Mouse (Mus musculus) embryonic fibroblast, embryonic 13.5 days (primary cell): ENCODE measurements around the gene Adsl. TPM values are rescaled to one million over a fixed set of nuclear protein-coding genes. Genes with fewer than 3 reads are reported as not detected.

Experiments used
- H3K27ac ChIP-seq: 2 replicates; pipeline ENCODE4 v1.5.1; 2012; ENCODE audit warnings: low read length, control low read depth, inconsistent platforms; ENCODE audit not compliant: insufficient read depth
- H3K4me1 ChIP-seq: 2 replicates; pipeline ENCODE4 v1.6.1; 2011; ENCODE audit warnings: low read length; ENCODE audit not compliant: control insufficient read depth, insufficient read depth
- H3K4me3 ChIP-seq: 2 replicates; pipeline ENCODE4 v1.5.1; 2011; ENCODE audit warnings: mild to moderate bottlenecking, control low read depth, low read length; ENCODE audit not compliant: insufficient read depth
- CTCF ChIP-seq: IDR thresholded peaks from 2 replicates; pipeline ENCODE4 v1.5.1; 2011; ENCODE audit warnings: mild to moderate bottlenecking, control low read depth, low read length, moderate library complexity, borderline replicate concordance; ENCODE audit not compliant: insufficient read depth
- POLR2A ChIP-seq: IDR thresholded peaks from 2 replicates; pipeline ENCODE4 v1.6.1; 2011; ENCODE audit warnings: low read depth, mild to moderate bottlenecking, control low read depth, low read length, moderate library complexity
- polyA plus RNA-seq: library from polyadenylated mRNA; stranded (reverse); fragments of >200 nt; gene quantifications from 2 replicates; pipeline ENCODE4 v1.2.4, GENCODE M21; 2011; ENCODE audit warnings: low read depth; ENCODE audit not compliant: missing spikeins, insufficient read length

Gene Adsl
- polyA plus RNA-seq, 1 experiment = 51.6 TPM

DNA sequence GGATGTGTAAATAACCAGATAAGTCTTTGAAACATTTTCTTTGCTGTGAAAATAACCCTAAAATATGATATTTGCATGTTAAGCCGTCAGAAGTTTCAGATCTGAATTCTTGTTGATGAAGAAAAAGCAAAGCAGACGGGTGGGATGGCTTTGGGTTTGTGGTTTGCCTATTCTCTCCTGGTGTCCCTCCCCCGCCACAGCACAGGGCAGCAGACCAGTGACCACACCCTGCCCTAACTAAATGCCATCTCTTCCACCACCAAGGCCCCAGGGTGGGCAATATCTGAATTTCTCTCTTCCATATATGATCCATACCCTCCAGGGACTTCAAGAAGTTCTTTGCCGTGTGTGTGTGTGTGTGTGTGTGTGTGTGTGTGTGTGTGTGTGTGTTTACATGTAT lies 9.7 kb upstream of the Adsl start:
- no peak for TF ChIP-seq POLR2A
- TF ChIP-seq CTCF = no peak
- Histone ChIP-seq H3K27ac (no peak overlapping the region), H3K4me3 (no peak overlapping the region), H3K4me1 (no peaks in the 10 kb centered on the region)

DNA sequence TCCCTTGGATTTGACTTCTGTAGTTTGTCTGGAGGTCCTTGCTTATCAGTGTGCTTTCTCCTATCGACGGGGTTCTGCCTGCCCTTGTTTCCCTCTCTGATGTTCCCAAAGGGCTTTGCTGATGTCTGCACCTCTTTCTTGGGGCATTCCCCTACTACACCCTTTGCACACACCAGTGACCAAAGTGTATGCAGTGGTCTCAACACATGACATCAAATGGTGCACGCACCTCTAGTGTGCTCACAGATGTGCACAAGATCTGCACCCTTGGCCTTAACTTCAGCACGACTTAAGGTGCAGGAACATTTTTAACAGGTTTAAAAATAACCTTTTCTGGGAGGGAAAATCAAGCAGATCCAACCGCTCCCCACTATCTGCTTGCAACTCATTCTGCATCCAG lies 8.9 kb upstream of the Adsl start:
- H3K27ac ChIP-seq = no peak overlapping the region
- no peak for TF ChIP-seq POLR2A
- TF ChIP-seq CTCF = no peak
- H3K4me3 ChIP-seq = no peak overlapping the region
- no peaks in the 10 kb centered on the region for H3K4me1 ChIP-seq

DNA sequence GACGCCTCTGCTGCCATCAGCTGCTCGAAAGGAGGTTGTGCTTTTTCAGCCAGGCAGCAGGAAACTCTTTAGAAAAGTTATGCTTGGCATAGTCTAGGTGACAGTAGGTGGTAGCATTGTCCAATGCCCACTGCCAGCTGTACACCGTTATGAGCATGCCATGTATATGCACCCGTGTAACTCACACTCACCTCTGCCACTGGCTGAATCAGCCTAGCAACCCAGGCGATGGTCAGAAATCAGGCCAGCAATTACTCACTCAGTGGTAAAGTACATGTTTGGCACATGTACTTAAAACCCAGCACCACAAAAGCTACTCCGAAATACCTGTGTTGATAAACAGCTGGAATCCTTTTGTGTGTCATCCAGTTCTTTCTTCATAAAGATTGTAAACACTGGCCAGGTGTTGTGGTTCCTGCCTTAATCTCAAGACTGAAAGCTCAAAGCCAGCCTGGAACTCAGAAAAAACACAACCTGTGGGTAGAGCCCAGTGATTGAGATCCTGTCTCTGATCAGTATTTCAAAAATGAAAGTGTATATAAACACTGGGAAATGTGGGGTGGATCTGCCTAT lies 6.7 kb upstream of the Adsl start:
- Histone ChIP-seq H3K4me1 (no peaks in the 10 kb centered on the region), H3K4me3 (no peak overlapping the region), H3K27ac (no peak overlapping the region)
- TF ChIP-seq POLR2A = no peak
- TF ChIP-seq CTCF = no peak

DNA sequence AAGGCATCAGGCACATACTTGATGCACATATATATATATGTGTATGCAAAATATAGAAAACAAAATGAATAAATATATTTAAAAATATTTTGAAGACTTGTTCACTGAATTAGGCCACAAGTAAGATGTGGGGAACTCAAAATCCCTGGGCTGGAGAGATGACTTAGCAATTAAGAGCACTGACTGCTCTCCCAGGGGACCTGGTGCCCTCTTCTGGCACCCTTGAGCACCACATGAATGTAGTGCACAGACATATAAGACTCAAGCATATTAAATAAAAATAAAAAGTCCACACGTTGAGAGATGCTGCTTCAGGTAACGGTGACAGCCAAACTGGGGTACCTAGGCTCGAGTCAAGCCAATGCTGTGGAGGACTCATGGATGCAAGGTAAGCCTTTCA lies 2.4 kb upstream of the Adsl start:
- no peaks in the 10 kb centered on the region; the same call in 1 of the 2 replicates for H3K4me1 ChIP-seq
- H3K27ac ChIP-seq = no peak overlapping the region
- no peak for TF ChIP-seq POLR2A
- peak; percentile 33; the same call in 1 of the 2 replicates for TF ChIP-seq CTCF
- H3K4me3 ChIP-seq = no peak overlapping the region

DNA sequence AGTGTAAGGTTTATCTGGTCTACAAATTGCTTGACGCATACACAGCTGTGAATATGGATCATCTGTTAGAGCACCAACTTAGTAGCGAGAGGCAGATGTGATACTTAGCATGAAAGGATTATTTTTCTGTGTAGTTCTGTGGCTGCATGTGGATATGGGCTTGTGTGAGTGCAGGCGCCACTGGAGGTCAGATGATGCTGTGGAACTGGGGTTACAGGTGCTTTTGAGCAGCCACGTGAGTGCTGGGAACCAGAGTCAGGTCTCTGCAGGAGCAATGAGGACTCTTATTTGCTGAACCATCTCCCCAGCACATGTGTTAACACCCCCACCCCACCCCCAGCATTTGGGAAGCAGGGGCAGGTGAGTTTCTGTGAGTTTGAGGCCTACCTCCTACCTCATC lies 1.1 kb downstream of the Adsl start:
- no peak for TF ChIP-seq CTCF
- TF ChIP-seq POLR2A = no peak
- Histone ChIP-seq H3K4me1 (no peaks in the 10 kb centered on the region; the same call in 1 of the 2 replicates), H3K27ac (no peak overlapping the region), H3K4me3 (peak overlapping the region; percentile 80)

DNA sequence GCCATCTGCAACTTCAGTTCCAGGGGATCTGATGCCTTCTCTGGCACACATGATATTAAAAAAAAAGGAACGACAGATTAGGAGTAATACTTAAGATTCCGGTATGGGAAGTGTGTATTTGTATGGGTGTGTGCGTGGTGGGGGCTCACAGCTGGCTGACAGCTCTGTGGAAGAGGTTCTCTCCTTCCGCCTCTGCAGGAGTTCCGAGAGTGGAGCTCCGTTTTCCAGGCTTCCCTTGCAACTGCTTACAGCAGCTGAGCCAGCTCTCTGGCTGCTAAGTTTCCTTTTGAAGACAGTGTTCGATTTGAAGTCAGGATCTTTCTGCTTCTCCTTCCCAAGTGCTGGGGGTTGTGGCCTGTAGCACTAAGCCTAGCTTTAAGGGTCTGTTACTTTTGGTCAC lies 1.8 kb downstream of the Adsl start:
- H3K4me1 ChIP-seq = no peaks in the 10 kb centered on the region; the same call in 1 of the 2 replicates
- TF ChIP-seq POLR2A (no peak), CTCF (no peak)
- H3K27ac ChIP-seq = no peak overlapping the region
- no peak overlapping the region for H3K4me3 ChIP-seq

DNA sequence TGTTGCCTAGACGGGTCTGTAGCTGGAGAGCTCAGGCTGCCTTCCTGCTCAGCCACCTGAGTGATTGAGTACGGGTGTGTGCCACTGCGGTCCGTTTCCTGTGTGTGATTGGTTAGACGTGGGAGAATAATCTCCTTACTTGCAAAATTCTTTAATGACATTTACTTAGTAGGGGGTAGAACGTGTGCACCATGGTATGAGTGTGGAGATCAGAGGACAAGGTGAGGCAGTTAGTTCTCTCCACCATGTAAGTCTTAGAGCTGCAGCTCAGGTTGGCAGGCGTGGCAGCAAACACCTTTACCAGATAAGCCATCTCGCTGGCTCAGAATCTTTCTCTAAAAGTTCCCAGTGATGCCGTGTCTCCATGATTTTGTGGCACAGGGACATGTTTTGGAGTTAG lies 5.7 kb downstream of the Adsl start:
- TF ChIP-seq CTCF (no peak), POLR2A (no peak)
- H3K27ac ChIP-seq = no peak overlapping the region

DNA sequence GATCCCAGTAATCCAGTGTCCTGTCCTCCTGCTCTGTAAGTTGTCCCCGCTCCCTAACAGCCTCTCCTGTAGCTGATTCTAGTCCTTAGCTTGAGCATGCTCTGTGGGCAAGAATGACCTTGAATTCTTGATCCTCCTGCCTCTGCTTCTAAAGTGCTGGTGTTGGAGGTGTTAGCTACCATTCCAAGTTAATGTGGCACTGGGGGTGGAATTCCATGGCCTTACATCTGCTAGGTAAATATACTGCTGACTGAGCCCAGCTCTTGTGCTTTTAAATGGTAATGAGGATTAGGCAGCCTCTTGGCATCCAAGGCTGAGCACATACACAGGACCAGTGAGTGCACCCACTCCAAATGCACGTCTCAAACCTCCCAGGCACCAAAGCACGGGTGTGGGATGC lies 6.6 kb downstream of the Adsl start:
- no peak overlapping the region for H3K4me3 ChIP-seq
- H3K4me1 ChIP-seq = no peaks in the 10 kb centered on the region; the same call in 1 of the 2 replicates
- TF ChIP-seq POLR2A (no peak), CTCF (no peak)
- H3K27ac ChIP-seq = no peak overlapping the region

More for the DNA sequence above, 5.7 kb downstream of the Adsl start:
- Histone ChIP-seq H3K4me3 (no peak overlapping the region), H3K4me1 (no peaks in the 10 kb centered on the region; the same call in 1 of the 2 replicates)

DNA sequence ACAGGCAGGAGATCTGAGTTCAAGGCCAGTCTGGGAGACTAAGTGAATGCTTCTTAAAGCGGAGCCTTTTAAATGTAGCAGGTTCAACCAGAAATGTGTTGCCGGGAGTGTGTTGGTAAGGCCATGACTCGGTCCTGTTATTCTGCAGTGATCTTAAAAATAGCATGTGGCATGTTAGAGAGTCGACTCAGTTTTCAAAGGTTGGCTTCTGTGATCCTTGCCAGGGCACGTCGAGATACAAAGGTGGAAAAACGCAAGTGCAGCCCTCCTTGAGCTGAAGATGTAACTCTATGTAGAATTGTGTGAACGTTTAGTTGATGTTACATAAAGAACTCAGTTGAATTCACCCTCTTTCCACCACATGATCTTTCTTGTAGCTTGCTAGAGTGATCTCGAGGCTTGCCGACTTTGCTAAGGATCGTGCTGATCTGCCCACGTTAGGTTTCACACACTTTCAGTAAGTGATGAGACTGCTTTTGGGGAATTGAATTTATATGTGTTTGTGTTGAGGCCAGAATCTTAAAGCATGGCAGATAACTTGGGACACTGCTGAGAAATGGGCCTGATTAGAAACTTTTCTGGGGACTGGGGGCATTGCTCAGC lies 7.6 kb downstream of the Adsl start:
- TF ChIP-seq POLR2A = no peak
- no peak for TF ChIP-seq CTCF
- no peak overlapping the region for H3K27ac ChIP-seq
- H3K4me3 ChIP-seq = no peak overlapping the region
- no peaks in the 10 kb centered on the region for H3K4me1 ChIP-seq

DNA sequence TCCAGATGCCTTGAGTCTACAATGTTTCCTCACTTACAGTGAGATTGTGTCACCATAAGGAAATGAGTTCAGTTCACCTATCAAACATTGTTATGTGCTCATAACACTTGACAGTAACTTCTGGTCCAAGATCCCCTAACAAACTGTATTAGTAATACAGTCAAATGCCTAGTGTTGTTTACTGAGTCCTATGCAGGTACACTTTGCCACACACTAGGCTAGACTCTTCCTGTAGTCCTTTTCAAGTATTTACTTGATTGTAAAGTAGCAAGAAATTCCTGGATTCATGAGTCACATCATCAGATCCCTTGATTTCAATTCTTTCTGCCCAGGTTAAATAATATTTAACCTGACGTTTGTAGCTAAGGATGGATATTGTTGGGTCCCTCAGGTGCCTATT lies 21.1 kb downstream of the Adsl start:
- H3K4me1 ChIP-seq = no peaks in the 10 kb centered on the region

More for the DNA sequence above, 21.1 kb downstream of the Adsl start:
- no peak overlapping the region for H3K4me3 ChIP-seq
- H3K27ac ChIP-seq = no peak overlapping the region
- TF ChIP-seq CTCF = no peak
- no peak for TF ChIP-seq POLR2A
